Mouse (Mus musculus) lung, embryonic 16.5 days (tissue): ENCODE results near the gene Kat6b. TPM values are rescaled to one million over a fixed set of nuclear protein-coding genes. Genes with fewer than 3 reads are reported as not detected.
"Not testable (repeated sequence)": the region's sequence is repeated elsewhere in the genome, so short reads cannot be mapped to it uniquely, and the experiment has no call there.

Experiments used
- ATAC-seq: fragments of 200-750 bp; cut with Nextera tagmentation; 2 replicates; pipeline ENCODE4 v1.8.0; 2017; ENCODE audit warnings: low read depth, mild to moderate bottlenecking, moderate library complexity
- H3K27ac ChIP-seq: fragments of 300-500 bp; sonication (generic); 2 replicates; pipeline ENCODE4 v1.5.1; 2014; ENCODE audit warnings: mild to moderate bottlenecking, control low read depth, low read length
- H3K27me3 ChIP-seq: fragments of 300-500 bp; sonication (generic); 2 replicates; pipeline ENCODE4 v1.6.1; 2014; ENCODE audit warnings: low read depth, low read length, mixed read lengths; ENCODE audit not compliant: control insufficient read depth, insufficient read depth
- H3K36me3 ChIP-seq: fragments of 300-500 bp; sonication (generic); 2 replicates; pipeline ENCODE4 v1.6.1; 2014; ENCODE audit warnings: low read length; ENCODE audit not compliant: control insufficient read depth, insufficient read depth
- H3K4me1 ChIP-seq: fragments of 300-500 bp; sonication (generic); replicated peaks from 2 replicates; pipeline ENCODE4 v1.6.1; 2014; ENCODE audit warnings: low read length, mixed read lengths; ENCODE audit not compliant: control insufficient read depth, insufficient read depth
- H3K4me2 ChIP-seq: fragments of 300-500 bp; sonication (generic); 2 replicates; pipeline ENCODE4 v1.6.1; 2014; ENCODE audit warnings: low read depth, low read length, control low read depth
- H3K4me3 ChIP-seq: fragments of 300-500 bp; sonication (generic); 2 replicates; pipeline ENCODE4 v1.5.1; 2014; ENCODE audit warnings: mild to moderate bottlenecking, low read length, control low read depth
- H3K9ac ChIP-seq: fragments of 300-500 bp; sonication (generic); 2 replicates; pipeline ENCODE4 v1.6.1; 2014; ENCODE audit warnings: low read length, control low read depth
- H3K9me3 ChIP-seq: fragments of 300-500 bp; sonication (generic); 2 replicates; pipeline ENCODE4 v1.6.1; 2016; ENCODE audit warnings: low read length; ENCODE audit not compliant: control insufficient read depth
- WGBS: fragments of 180-500 bp; shearing (Covaris S2); extraction: QIAGEN DNeasy Blood & Tissue Kit; methylation state at CpG from one replicate; pipeline ENCODE4 v1.1.7; 2014; 5-methylcytosine and 5-hydroxymethylcytosine counted together
- polyA plus RNA-seq: library from polyadenylated mRNA; unstranded; fragments of >200 nt; fragmentation: Nextera tagmentation; extraction: Ambion mirVana; gene quantifications from 2 replicates; pipeline ENCODE4 v1.2.1, GENCODE M21; 2015

The Kat6b gene
- polyA plus RNA-seq, 1 experiment from 2014 or later: 10.5 TPM

- H3K4me2 ChIP-seq, H3K27ac ChIP-seq, H3K9ac ChIP-seq, H3K27me3 ChIP-seq, H3K4me1 ChIP-seq, ATAC-seq, H3K9me3 ChIP-seq, H3K36me3 ChIP-seq, H3K4me3 ChIP-seq: not testable (repeated sequence)
- 91% methylated on average over 4 of the region's 4 CpGs for WGBS
Measured at GRCm38 (mm10) chr14:21474593-21475132, 6.6 kb upstream of the Kat6b start.

- Histone ChIP-seq H3K27me3 (no peaks in the 10 kb centered on the region), H3K9me3 (no peaks in the 10 kb centered on the region), H3K27ac (no peak overlapping the region), H3K9ac (no peak overlapping the region), H3K36me3 (no peaks in the 10 kb centered on the region), H3K4me2 (no peak overlapping the region), H3K4me1 (no peaks in the 10 kb centered on the region), H3K4me3 (no peak overlapping the region)
- ATAC-seq: no peak
- 80% methylated on average over 2 of the region's 2 CpGs for WGBS
Measured at GRCm38 (mm10) chr14:21477181-21477580, 4.1 kb upstream of the Kat6b start.

GRCm38 (mm10) chr14:21479566-21479965 is 1.7 kb upstream of the Kat6b start:
- Histone ChIP-seq H3K9ac (no peak overlapping the region), H3K4me3 (no peak overlapping the region), H3K4me1 (no peaks in the 10 kb centered on the region), H3K27me3 (no peaks in the 10 kb centered on the region), H3K36me3 (no peaks in the 10 kb centered on the region), H3K4me2 (no peak overlapping the region), H3K9me3 (no peaks in the 10 kb centered on the region), H3K27ac (no peak overlapping the region)
- ATAC-seq: no peak
- 92% methylated on average over 8 of the region's 8 CpGs for WGBS

- 84% methylated on average over 5 of the region's 5 CpGs for WGBS
- H3K4me3 ChIP-seq: no peak overlapping the region
- no peak overlapping the region for H3K27ac ChIP-seq
- no peak overlapping the region for H3K9ac ChIP-seq
- ATAC-seq: no peak
- no peaks in the 10 kb centered on the region for H3K9me3 ChIP-seq
- no peak overlapping the region for H3K4me2 ChIP-seq
- H3K27me3 ChIP-seq: no peaks in the 10 kb centered on the region
- no peaks in the 10 kb centered on the region for H3K36me3 ChIP-seq
- H3K4me1 ChIP-seq: no peaks in the 10 kb centered on the region
Measured at GRCm38 (mm10) chr14:21480191-21480590, 1.0 kb upstream of the Kat6b start.

GRCm38 (mm10) chr14:21484199-21484598 is 3.0 kb downstream of the Kat6b start:
- Histone ChIP-seq H3K27ac (no peak overlapping the region), H3K4me1 (no peaks in the 10 kb centered on the region), H3K27me3 (no peaks in the 10 kb centered on the region), H3K9ac (no peak overlapping the region), H3K36me3 (no peaks in the 10 kb centered on the region), H3K9me3 (no peaks in the 10 kb centered on the region), H3K4me2 (no peak overlapping the region), H3K4me3 (no peak overlapping the region)
- 66% methylated on average over 2 of the region's 2 CpGs for WGBS
- no peak for ATAC-seq

- no peaks in the 10 kb centered on the region for H3K36me3 ChIP-seq
- H3K27ac ChIP-seq: no peak overlapping the region
- WGBS: 87% methylated on average over 10 of the region's 10 CpGs
- H3K4me3 ChIP-seq: no peak overlapping the region
- H3K4me2 ChIP-seq: no peak overlapping the region
- ATAC-seq: no peak
- H3K9ac ChIP-seq: no peak overlapping the region
- H3K4me1 ChIP-seq: no peaks in the 10 kb centered on the region
- no peaks in the 10 kb centered on the region for H3K9me3 ChIP-seq
- no peaks in the 10 kb centered on the region for H3K27me3 ChIP-seq
Measured at GRCm38 (mm10) chr14:21484693-21485092, 3.5 kb downstream of the Kat6b start.

GRCm38 (mm10) chr14:21485961-21486520 is 4.8 kb downstream of the Kat6b start:
- Histone ChIP-seq H3K9me3 (no peaks in the 10 kb centered on the region), H3K36me3 (no peaks in the 10 kb centered on the region), H3K9ac (no peak overlapping the region), H3K4me1 (peaks cover 3% of the 10 kb centered on the region), H3K4me2 (no peak overlapping the region), H3K27ac (no peak overlapping the region), H3K4me3 (no peak overlapping the region), H3K27me3 (no peaks in the 10 kb centered on the region)
- ATAC-seq: no peak
- 92% methylated on average over 3 of the region's 3 CpGs for WGBS

- WGBS: 70% methylated on average over 2 of the region's 2 CpGs
- H3K36me3 ChIP-seq, H3K4me3 ChIP-seq, H3K27me3 ChIP-seq, H3K9ac ChIP-seq, H3K27ac ChIP-seq, H3K4me1 ChIP-seq, H3K4me2 ChIP-seq, ATAC-seq, H3K9me3 ChIP-seq: not testable (repeated sequence)
Measured at GRCm38 (mm10) chr14:21487135-21487534, 5.9 kb downstream of the Kat6b start.

GRCm38 (mm10) chr14:21488426-21489115 is 7.3 kb downstream of the Kat6b start:
- H3K9me3 ChIP-seq, H3K27me3 ChIP-seq, H3K36me3 ChIP-seq, ATAC-seq, H3K4me3 ChIP-seq, H3K4me2 ChIP-seq, H3K27ac ChIP-seq, H3K9ac ChIP-seq, H3K4me1 ChIP-seq: not testable (repeated sequence)
- WGBS: 72% methylated on average over 8 of the region's 9 CpGs
